Mouse (Mus musculus): ENCODE data around the gene Jrkl. TPM values are rescaled to one million over a fixed set of nuclear protein-coding genes. Genes with fewer than 3 reads are reported as not detected.
A peak's percentile ranks its signal among the peaks of the same experiment; 100 is the strongest.

Gene Jrkl
- 7.5 and 8.9 TPM in 2 replicates for total RNA-seq (2014; rRNA removed)
- polyA plus RNA-seq (2015; fragmentation: Nextera tagmentation; extraction: Ambion mirVana) = 4.3 and 5.4 TPM in 2 replicates

- peak within 1 kb of the TSS; percentile 72 for H3K4me2 ChIP-seq (ENCODE audit: low read depth)
- no peaks in the 10 kb centered on the region for H3K9me3 ChIP-seq (ENCODE audit: low read length)
- H3K27ac ChIP-seq (ENCODE audit: low read depth, low read length) = peak within 1 kb of the TSS; percentile 64; the same call in 1 of the 2 replicates
- peak within 1 kb of the TSS; percentile 70 for H3K4me3 ChIP-seq (ENCODE audit: low read depth, low read length)
- no peak for TF ChIP-seq CTCF (IDR thresholded peaks at IDR 0.05; ENCODE audit: low read depth)
- H3K9ac ChIP-seq = peak within 1 kb of the TSS; percentile 55
- 6% methylated on average over 10 of the region's 10 CpGs for WGBS
- ATAC-seq = no peak
- no peaks in the 10 kb centered on the region for H3K27me3 ChIP-seq (ENCODE audit: insufficient read depth, low read length)
- no peaks in the 10 kb centered on the region for H3K36me3 ChIP-seq (ENCODE audit: insufficient read depth)
- peak; percentile 50 for DNase-seq
- H3K4me1 ChIP-seq (ENCODE audit: insufficient read depth) = peaks cover 7% of the 10 kb centered on the region; the same call in 1 of the 2 replicates
Observed at GRCm38 (mm10) chr9:13245481-13245880, at the start of gene Jrkl. TSS of gene Jrkl (minus strand) at chr9:13245829.

- no peak overlapping the region for H3K4me3 ChIP-seq (ENCODE audit: low read depth, low read length)
- no peak for TF ChIP-seq CTCF (IDR thresholded peaks at IDR 0.05; ENCODE audit: low read depth)
- 70% methylated on average over 2 of the region's 2 CpGs for WGBS
- no peak overlapping the region for H3K27ac ChIP-seq (ENCODE audit: low read depth, low read length)
- DNase-seq (no peak), ATAC-seq (no peak)
- no peak overlapping the region for H3K4me2 ChIP-seq (ENCODE audit: low read depth)
- no peaks in the 10 kb centered on the region for H3K4me1 ChIP-seq (ENCODE audit: insufficient read depth)
- H3K9me3 ChIP-seq (ENCODE audit: low read length) = no peaks in the 10 kb centered on the region
- H3K9ac ChIP-seq = no peak overlapping the region
- 0 out of 2 replicates have a peak, but pooled peaks cover 4% of the 10 kb centered on the region for H3K36me3 ChIP-seq (ENCODE audit: insufficient read depth)
- H3K27me3 ChIP-seq (ENCODE audit: insufficient read depth, low read length) = no peaks in the 10 kb centered on the region
Observed at GRCm38 (mm10) chr9:13287482-13287881, 41.9 kb upstream of the Jrkl start.

GRCm38 (mm10) chr9:13273219-13273618 lies 27.6 kb upstream of the Jrkl start:
- ATAC-seq = no peak
- H3K4me3 ChIP-seq (ENCODE audit: low read depth, low read length) = no peak overlapping the region
- no peaks in the 10 kb centered on the region for H3K27me3 ChIP-seq (ENCODE audit: insufficient read depth, low read length)
- DNase-seq = no peak
- no peaks in the 10 kb centered on the region for H3K9me3 ChIP-seq (ENCODE audit: low read length)
- 92% methylated on average over 1 of the region's 1 CpGs for WGBS
- H3K9ac ChIP-seq = no peak overlapping the region
- H3K36me3 ChIP-seq (ENCODE audit: insufficient read depth) = no peaks in the 10 kb centered on the region
- no peak overlapping the region for H3K4me2 ChIP-seq (ENCODE audit: low read depth)
- H3K27ac ChIP-seq (ENCODE audit: low read depth, low read length) = no peak overlapping the region
- no peak for TF ChIP-seq CTCF (IDR thresholded peaks at IDR 0.05; ENCODE audit: low read depth)
- H3K4me1 ChIP-seq (ENCODE audit: insufficient read depth) = no peaks in the 10 kb centered on the region

- Histone ChIP-seq H3K4me2 (ENCODE audit: low read depth) (no peak overlapping the region), H3K9me3 (ENCODE audit: low read length) (no peaks in the 10 kb centered on the region), H3K4me1 (ENCODE audit: insufficient read depth) (no peaks in the 10 kb centered on the region), H3K36me3 (ENCODE audit: insufficient read depth) (no peaks in the 10 kb centered on the region), H3K9ac (no peak overlapping the region), H3K4me3 (ENCODE audit: low read depth, low read length) (no peak overlapping the region), H3K27ac (ENCODE audit: low read depth, low read length) (no peak overlapping the region), H3K27me3 (ENCODE audit: insufficient read depth, low read length) (no peaks in the 10 kb centered on the region)
- 91% methylated on average over 3 of the region's 3 CpGs for WGBS
- ATAC-seq (no peak), DNase-seq (no peak)
- no peak for TF ChIP-seq CTCF (IDR thresholded peaks at IDR 0.05; ENCODE audit: low read depth)
Observed at GRCm38 (mm10) chr9:13260980-13261379, 15.4 kb upstream of the Jrkl start.

GRCm38 (mm10) chr9:13258173-13258572 lies 12.5 kb upstream of the Jrkl start:
- ATAC-seq = no peak
- 90% methylated on average over 2 of the region's 2 CpGs for WGBS

GRCm38 (mm10) chr9:13256726-13257125 lies 11.1 kb upstream of the Jrkl start:
- Histone ChIP-seq H3K4me1 (ENCODE audit: insufficient read depth) (no peaks in the 10 kb centered on the region), H3K4me2 (ENCODE audit: low read depth) (no peak overlapping the region), H3K36me3 (ENCODE audit: insufficient read depth) (no peaks in the 10 kb centered on the region), H3K9me3 (ENCODE audit: low read length) (no peaks in the 10 kb centered on the region), H3K27me3 (ENCODE audit: insufficient read depth, low read length) (no peaks in the 10 kb centered on the region), H3K27ac (ENCODE audit: low read depth, low read length) (no peak overlapping the region), H3K4me3 (ENCODE audit: low read depth, low read length) (no peak overlapping the region), H3K9ac (no peak overlapping the region)
- TF ChIP-seq CTCF (IDR thresholded peaks at IDR 0.05; ENCODE audit: low read depth) = no peak
- WGBS = 98% methylated on average over 1 of the region's 1 CpGs
- DNase-seq (no peak), ATAC-seq (no peak)

More at GRCm38 (mm10) chr9:13258173-13258572, 12.5 kb upstream of the Jrkl start:
- no peak overlapping the region for H3K4me3 ChIP-seq (ENCODE audit: low read depth, low read length)
- no peak for DNase-seq
- TF ChIP-seq CTCF (IDR thresholded peaks at IDR 0.05; ENCODE audit: low read depth) = no peak
- no peak overlapping the region for H3K27ac ChIP-seq (ENCODE audit: low read depth, low read length)
- H3K4me2 ChIP-seq (ENCODE audit: low read depth) = no peak overlapping the region
- H3K27me3 ChIP-seq (ENCODE audit: insufficient read depth, low read length) = no peaks in the 10 kb centered on the region
- H3K9me3 ChIP-seq (ENCODE audit: low read length) = no peaks in the 10 kb centered on the region
- no peaks in the 10 kb centered on the region for H3K36me3 ChIP-seq (ENCODE audit: insufficient read depth)
- H3K9ac ChIP-seq = no peak overlapping the region
- no peaks in the 10 kb centered on the region for H3K4me1 ChIP-seq (ENCODE audit: insufficient read depth)

GRCm38 (mm10) chr9:13251251-13251650 lies 5.6 kb upstream of the Jrkl start:
- Histone ChIP-seq H3K4me2 (ENCODE audit: low read depth) (no peak overlapping the region), H3K9ac (no peak overlapping the region), H3K4me3 (ENCODE audit: low read depth, low read length) (no peak overlapping the region), H3K27me3 (ENCODE audit: insufficient read depth, low read length) (no peaks in the 10 kb centered on the region), H3K4me1 (ENCODE audit: insufficient read depth) (no peaks in the 10 kb centered on the region; the same call in 1 of the 2 replicates), H3K36me3 (ENCODE audit: insufficient read depth) (no peaks in the 10 kb centered on the region), H3K9me3 (ENCODE audit: low read length) (no peaks in the 10 kb centered on the region), H3K27ac (ENCODE audit: low read depth, low read length) (no peak overlapping the region)
- 91% methylated on average over 2 of the region's 2 CpGs for WGBS
- DNase-seq = no peak
- no peak for ATAC-seq
- TF ChIP-seq CTCF (IDR thresholded peaks at IDR 0.05; ENCODE audit: low read depth) = no peak

Data from forebrain, postnatal 0 days (tissue).